Mouse (Mus musculus) brain, embryonic 14.5 days (tissue): ENCODE data around the gene C8b.

Source experiments
- CTCF ChIP-seq: fragments of 200-500 bp; IDR thresholded peaks from 2 replicates; pipeline ENCODE4 v1.5.1; 2012; ENCODE audit warnings: inconsistent platforms, mild to moderate bottlenecking, moderate library complexity, borderline replicate concordance; ENCODE audit not compliant: insufficient read depth, insufficient read length; ENCODE audit errors: extremely low read depth
- POLR2A ChIP-seq: fragments of 200-500 bp; IDR thresholded peaks from 2 replicates; pipeline ENCODE4 v1.6.1; 2012; ENCODE audit warnings: mild to moderate bottlenecking, inconsistent platforms, borderline replicate concordance; ENCODE audit not compliant: poor library complexity, insufficient read depth, insufficient read length, severe bottlenecking; ENCODE audit errors: extremely low read depth

DNA sequence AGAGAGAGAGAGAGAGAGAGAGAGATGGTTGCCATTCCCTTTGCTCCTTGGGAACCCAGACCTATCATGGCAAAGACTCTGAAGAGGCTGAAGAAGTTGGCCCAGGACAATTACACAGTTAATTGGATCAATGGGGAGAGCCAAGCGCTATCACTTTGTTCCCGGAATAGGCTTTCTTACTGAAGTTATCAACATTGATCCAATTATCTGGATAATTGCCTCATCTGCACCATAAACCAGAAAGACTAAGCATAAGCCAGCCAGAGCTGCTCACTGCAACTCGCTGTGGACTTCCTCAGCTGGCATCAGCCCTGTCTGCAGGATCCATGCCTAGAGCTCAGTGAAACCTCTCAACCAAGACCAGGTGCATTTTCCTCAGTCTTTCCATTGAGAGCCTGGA, 9.5 kb downstream of the C8b start:
- TF ChIP-seq CTCF (no peak), POLR2A (no peak)
